8 mouse cellular contexts compared by ENCODE assay signal in the genomic region with DNA sequence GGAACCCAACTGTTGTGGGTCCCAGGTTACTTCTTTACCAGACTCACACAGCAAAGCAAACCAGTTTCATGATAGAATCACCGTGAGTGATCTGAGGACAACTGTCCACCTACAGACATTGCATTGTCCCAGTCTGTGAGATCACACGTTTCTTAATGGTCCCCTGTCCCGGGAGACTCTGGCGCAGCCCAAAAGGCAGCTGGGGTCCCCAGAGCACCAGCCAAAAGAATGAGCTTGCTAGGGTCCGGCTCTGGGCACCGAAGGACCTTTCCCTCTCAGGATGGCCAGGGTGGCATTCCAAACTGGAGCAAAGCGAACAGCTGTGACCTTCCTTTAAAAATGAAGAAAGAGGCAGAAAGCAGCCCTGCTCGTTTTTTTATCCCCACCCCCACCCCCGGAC. TPM values are rescaled to one million over a fixed set of nuclear protein-coding genes. Genes with fewer than 3 reads are reported as not detected.
DNase-seq lines count a peak whose midpoint lies in the region; ATAC-seq and TF ChIP-seq lines count a peak whose summit lies in the region.

TSS of gene Adamtsl1 (plus strand) at position 381 of the 400 bp plus-strand sequence.

- H3K4me3 ChIP-seq in left cerebral cortex, adult 2 months, result peak within 1 kb of the TSS; percentile 53
- peak within 1 kb of the TSS; percentile 50 for H3K4me3 ChIP-seq in forebrain, embryonic 14.5 days (ENCODE audit: low read depth, low read length)
- peak within 1 kb of the TSS; percentile 52 for H3K4me3 ChIP-seq in limb, embryonic 15.5 days

- TF ChIP-seq CTCF in left cerebral cortex, adult 2 months (IDR thresholded peaks at IDR 0.05), result no peak

- 2% methylated on average over 9 of the region's 9 CpGs for WGBS in forebrain, embryonic 14.5 days
- WGBS in limb, embryonic 15.5 days, result 3% methylated on average over 9 of the region's 9 CpGs

- no peak within 1 kb of the TSS for H3K27ac ChIP-seq in left cerebral cortex, adult 2 months
- H3K27ac ChIP-seq in forebrain, embryonic 14.5 days (ENCODE audit: low read depth, low read length), result no peak within 1 kb of the TSS
- no peak within 1 kb of the TSS for H3K27ac ChIP-seq in limb, embryonic 15.5 days

- H3K36me3 ChIP-seq in forebrain, embryonic 14.5 days (ENCODE audit: control insufficient read depth, insufficient read depth, low read length), result no peaks in the 10 kb centered on the region
- H3K36me3 ChIP-seq in limb, embryonic 15.5 days, result no peaks in the 10 kb centered on the region

- H3K4me1 ChIP-seq in forebrain, embryonic 14.5 days (ENCODE audit: control insufficient read depth, insufficient read depth, low read length), result peaks cover 12% of the 10 kb centered on the region
- H3K4me1 ChIP-seq in limb, embryonic 15.5 days, result peaks cover 13% of the 10 kb centered on the region

- H3K27me3 ChIP-seq in forebrain, embryonic 14.5 days (replicated peaks; ENCODE audit: control insufficient read depth, insufficient read depth, low read length), result peaks cover 2% of the 10 kb centered on the region; the same call in 1 of the 2 replicates
- peaks cover 6% of the 10 kb centered on the region; the same call in 1 of the 2 replicates for H3K27me3 ChIP-seq in limb, embryonic 15.5 days

- intact Hi-C loops in left cerebral cortex, adult 2 months (cut with DNase I), result no loop called here
- intact Hi-C loops in left cerebral cortex, postnatal 14 days (cut with DNase I), result no loop called here

- ATAC-seq in forebrain, embryonic 14.5 days, result peak; percentile 37
- ATAC-seq in limb, embryonic 15.5 days (ENCODE audit: insufficient number of reproducible peaks, low FRiP score, low TSS enrichment, low read depth), result no peak
- no peak for ATAC-seq in megakaryocyte-erythroid progenitor cell, adult 5-6 weeks (replicated peaks; ENCODE audit: low FRiP score, low TSS enrichment, poor library complexity, severe bottlenecking)

- DNase-seq in left cerebral cortex, adult 2 months (ENCODE audit: extremely low spot score in 1 of 2, low spot score in 2 of 2), result no peak
- DNase-seq in left cerebral cortex, postnatal 14 days (ENCODE audit: low spot score in 2 of 2), result no peak
- DNase-seq in cerebellum, adult 9-11 months, result peak; percentile 27
- peak; percentile 10 for DNase-seq in forebrain, embryonic 14.5 days (ENCODE audit: low spot score)
- DNase-seq in thymus, postnatal 14 days, result no peak
- no peak for DNase-seq in embryo, embryonic 9.5 days (ENCODE audit: extremely low spot score)

- H3K9ac ChIP-seq in forebrain, embryonic 14.5 days (ENCODE audit: low read length), result peak within 1 kb of the TSS; percentile 67
- H3K9ac ChIP-seq in limb, embryonic 15.5 days, result peak within 1 kb of the TSS; percentile 31; the same call in 1 of the 2 replicates

- H3K9me3 ChIP-seq in forebrain, embryonic 14.5 days (replicated peaks; ENCODE audit: control insufficient read depth, low read length), result no peaks in the 10 kb centered on the region
- H3K9me3 ChIP-seq in limb, embryonic 15.5 days, result no peaks in the 10 kb centered on the region

- H3K4me2 ChIP-seq in forebrain, embryonic 14.5 days (ENCODE audit: low read length), result peak within 1 kb of the TSS; percentile 98
- H3K4me2 ChIP-seq in limb, embryonic 15.5 days, result peak within 1 kb of the TSS; percentile 98

RNA-seq across cellular contexts. Expression of gene Adamtsl1, which starts in this region (rescaled TPM):
- 1 to 10 TPM; 4.3 to 5.5 TPM for total RNA-seq in left cerebral cortex, adult 2 months (2021)
- 1 to 10 TPM; 4.5 to 5.5 TPM for total RNA-seq in left cerebral cortex, postnatal 14 days (2021)
- 2.2 and 4.1 TPM in 2 replicates for polyA plus RNA-seq in forebrain, embryonic 14.5 days (2014; fragmentation: Nextera tagmentation; extraction: Ambion mirVana)
- 41.9 and 48.4 TPM in 2 replicates for polyA plus RNA-seq in limb, embryonic 15.5 days (2015; fragmentation: Nextera tagmentation; extraction: Ambion mirVana)
- not detected in 2 replicates for total RNA-seq in megakaryocyte-erythroid progenitor cell, adult 5-6 weeks (2014; fragmentation: Nextera tagmentation)
- 0.76 TPM in 1 of 2 replicates, not detected in the other for total RNA-seq in megakaryocyte-erythroid progenitor cell, adult 5-6 weeks (2017)

Comparison
In these comparisons a context has a peak if more than half of its experiments do, and no peak if none do; other contexts are left out.
1. DNase-seq: peak in cerebellum, adult 9-11 months (single experiment) and forebrain, embryonic 14.5 days (single experiment); none in left cerebral cortex, adult 2 months (0 of 2), left cerebral cortex, postnatal 14 days (0 of 2), thymus, postnatal 14 days (single experiment) and embryo, embryonic 9.5 days (single experiment).
2. Peak in every context shown above with its lines, with median percentiles within 50 percentile points of each other: H3K4me3 ChIP-seq.